Mouse (Mus musculus) lung, adult 2 months (tissue): Measurements from ENCODE around the gene Car5a.

Experiments
- CTCF ChIP-seq: fragments of 200-500 bp; IDR thresholded peaks from 2 replicates; pipeline ENCODE4 v1.5.1; 2011; ENCODE audit warnings: mild to moderate bottlenecking, low read length, control low read depth; ENCODE audit not compliant: insufficient read depth
- POLR2A ChIP-seq: fragments of 200-500 bp; IDR thresholded peaks from 2 replicates; pipeline ENCODE4 v1.6.1; 2011; ENCODE audit warnings: low read depth, mild to moderate bottlenecking, control low read depth, low read length, borderline replicate concordance; ENCODE audit errors: extremely low read depth

DNA sequence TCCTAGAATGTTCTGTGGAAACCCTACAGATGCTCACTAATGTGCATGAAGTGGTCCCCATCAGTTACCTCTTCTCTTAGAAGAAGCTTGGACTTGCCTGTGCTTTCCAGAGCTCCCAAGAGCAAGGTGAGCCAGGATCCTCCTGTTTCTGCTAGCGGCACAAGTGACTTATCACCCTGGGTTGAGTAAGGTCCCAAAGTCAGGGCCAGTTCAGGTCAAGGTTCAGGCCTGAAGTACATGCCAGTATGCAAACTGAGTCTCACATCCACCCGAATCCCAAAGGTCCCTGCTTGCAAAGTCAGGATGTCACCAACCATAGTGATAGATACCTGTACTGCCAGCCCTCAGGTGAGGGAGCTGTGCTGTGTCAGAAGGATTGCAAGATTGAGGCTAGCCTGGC lies 74.5 kb downstream of the Car5a start:
- TF ChIP-seq POLR2A, result no peak
- TF ChIP-seq CTCF, result no peak
